Mouse (Mus musculus): ENCODE data around the gene Smg5.

- TF ChIP-seq CTCF (IDR thresholded peaks at IDR 0.05; ENCODE audit: low read depth), result no peak
- TF ChIP-seq EP300 (optimal IDR thresholded peaks at IDR 0.05), result no peak
Observed at GRCm38 (mm10) chr3:88339006-88339405, 2.9 kb downstream of the Smg5 start.
